Mouse (Mus musculus) cortical plate, adult 2 months (tissue): Measurements from ENCODE around the gene Dcst2. TPM values are rescaled to one million over a fixed set of nuclear protein-coding genes. Genes with fewer than 3 reads are reported as not detected.
A peak's percentile ranks its signal among the peaks of the same experiment; 100 is the strongest.

ENCODE experiments used
- H3K27ac ChIP-seq: fragments of 200-500 bp; 2 replicates; pipeline ENCODE4 v1.5.1; 2012; ENCODE audit warnings: low read length, control low read depth, inconsistent platforms; ENCODE audit not compliant: insufficient read depth
- H3K4me1 ChIP-seq: fragments of 200-500 bp; 2 replicates; pipeline ENCODE4 v1.6.1; 2011; ENCODE audit warnings: low read length; ENCODE audit not compliant: control insufficient read depth, insufficient read depth
- H3K4me3 ChIP-seq: fragments of 200-500 bp; 2 replicates; pipeline ENCODE4 v1.5.1; 2011; ENCODE audit warnings: mild to moderate bottlenecking, low read length, control low read depth; ENCODE audit not compliant: insufficient read depth
- CTCF ChIP-seq: fragments of 200-500 bp; IDR thresholded peaks from 2 replicates; pipeline ENCODE4 v1.5.1; 2011; ENCODE audit warnings: mild to moderate bottlenecking, control low read depth, low read length; ENCODE audit not compliant: insufficient read depth; ENCODE audit errors: extremely low read depth
- POLR2A ChIP-seq: fragments of 200-500 bp; IDR thresholded peaks from 2 replicates; pipeline ENCODE4 v1.6.1; 2011; ENCODE audit warnings: mild to moderate bottlenecking, low read length, control low read depth; ENCODE audit not compliant: insufficient read depth; ENCODE audit errors: extremely low read depth
- polyA plus RNA-seq: library from polyadenylated mRNA; depleted of rRNA; stranded (reverse); fragments of >200 nt; gene quantifications from 2 replicates; pipeline ENCODE4 v1.2.3, GENCODE M21; 2012

The Dcst2 gene
- polyA plus RNA-seq, 1 experiment, result 0.75 TPM

- TF ChIP-seq POLR2A (no peak), CTCF (no peak)
- Histone ChIP-seq H3K4me1 (peaks cover 8% of the 10 kb centered on the region), H3K4me3 (peak overlapping the region; percentile 81), H3K27ac (peak overlapping the region; percentile 13; the same call in 1 of the 2 replicates)
Measured at GRCm38 (mm10) chr3:89319591-89320350, 42.0 kb upstream of the Dcst2 start.

GRCm38 (mm10) chr3:89320581-89321182, 41.1 kb upstream of the Dcst2 start:
- H3K4me3 ChIP-seq, result peak overlapping the region; percentile 81
- peaks cover 6% of the 10 kb centered on the region for H3K4me1 ChIP-seq
- H3K27ac ChIP-seq, result peak overlapping the region; percentile 91

GRCm38 (mm10) chr3:89321183-89322130, 40.3 kb upstream of the Dcst2 start:
- Histone ChIP-seq H3K27ac (peak overlapping the region; percentile 91), H3K4me3 (peak overlapping the region; percentile 81), H3K4me1 (peaks cover 6% of the 10 kb centered on the region)
- TF ChIP-seq POLR2A, result no peak
- TF ChIP-seq CTCF, result no peak

More at GRCm38 (mm10) chr3:89320581-89321182, 41.1 kb upstream of the Dcst2 start:
- no peak for TF ChIP-seq CTCF
- no peak for TF ChIP-seq POLR2A

- H3K4me3 ChIP-seq, result peak overlapping the region; percentile 81
- TF ChIP-seq POLR2A (no peak), CTCF (no peak)
- H3K4me1 ChIP-seq, result peaks cover 6% of the 10 kb centered on the region
- peak overlapping the region; percentile 48 for H3K27ac ChIP-seq
Measured at GRCm38 (mm10) chr3:89322131-89322500, 39.7 kb upstream of the Dcst2 start.

GRCm38 (mm10) chr3:89322514-89323165, 39.1 kb upstream of the Dcst2 start, which contains the start of gene Efna3:
TSS of gene Efna3 (minus strand) at chr3:89322965.
- peak within 1 kb of the TSS; percentile 48 for H3K27ac ChIP-seq
- H3K4me1 ChIP-seq, result peaks cover 4% of the 10 kb centered on the region; the same call in 1 of the 2 replicates
- peak within 1 kb of the TSS; percentile 81 for H3K4me3 ChIP-seq

GRCm38 (mm10) chr3:89325882-89326281, 35.9 kb upstream of the Dcst2 start:
- Histone ChIP-seq H3K4me1 (no peaks in the 10 kb centered on the region), H3K27ac (no peak overlapping the region), H3K4me3 (no peak overlapping the region)
- no peak for TF ChIP-seq POLR2A
- no peak for TF ChIP-seq CTCF

More at GRCm38 (mm10) chr3:89322514-89323165, 39.1 kb upstream of the Dcst2 start, which contains the start of gene Efna3:
- TF ChIP-seq POLR2A, result peak; percentile 17; the same call in 1 of the 2 replicates
- no peak for TF ChIP-seq CTCF

GRCm38 (mm10) chr3:89327371-89327870, 34.4 kb upstream of the Dcst2 start:
- Histone ChIP-seq H3K4me3 (no peak overlapping the region), H3K4me1 (no peaks in the 10 kb centered on the region), H3K27ac (no peak overlapping the region)
- no peak for TF ChIP-seq CTCF
- TF ChIP-seq POLR2A, result no peak

GRCm38 (mm10) chr3:89328623-89329022, 33.2 kb upstream of the Dcst2 start:
- TF ChIP-seq POLR2A, result no peak
- no peak for TF ChIP-seq CTCF
- H3K27ac ChIP-seq, result no peak overlapping the region
- H3K4me3 ChIP-seq, result no peak overlapping the region
- H3K4me1 ChIP-seq, result no peaks in the 10 kb centered on the region
